22 mouse cellular contexts compared by ENCODE assay signal in the genomic region with DNA sequence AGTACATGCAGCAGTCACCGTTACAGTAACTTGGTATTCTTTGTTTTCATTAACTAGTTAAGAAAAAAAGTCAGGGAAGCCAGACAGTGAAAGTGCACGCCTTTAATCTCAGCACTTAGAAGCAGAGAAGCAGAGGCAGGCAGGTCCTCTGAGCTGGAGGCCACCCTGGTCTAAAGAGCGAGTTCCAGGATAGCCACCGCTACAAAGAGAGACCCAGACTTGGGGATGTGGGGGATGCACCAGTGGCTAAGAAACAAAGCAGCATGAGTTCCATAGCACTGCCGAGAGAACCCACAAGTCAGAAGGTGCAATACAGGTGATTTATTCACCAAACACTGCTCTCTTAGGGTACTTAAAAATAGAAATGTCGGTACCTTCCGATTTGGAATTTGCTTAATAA. TPM values are rescaled to one million over a fixed set of nuclear protein-coding genes. Genes with fewer than 3 reads are reported as not detected.
A peak's percentile ranks its signal among the peaks of the same experiment; 100 is the strongest.
DNase-seq lines count a peak whose midpoint lies in the region; ATAC-seq lines count a peak whose summit lies in the region.
"Had no signal": no experiment of that assay in that cellular context is flagged by ENCODE, and none has a peak within 500 bp of the region (broad histone marks: within the 10 kb centered on the region; RNA-seq: fewer than 3 reads in every experiment).

No protein-coding gene starts in this region.

- H3K9ac ChIP-seq in midbrain, embryonic 11.5 days (ENCODE audit: low read length), result no peak overlapping the region
- H3K9ac ChIP-seq in midbrain, embryonic 16.5 days (ENCODE audit: low read depth, low read length), result no peak overlapping the region

- ATAC-seq in midbrain, embryonic 11.5 days (ENCODE audit: low FRiP score), result no peak
- ATAC-seq in midbrain, embryonic 16.5 days, result no peak
- ATAC-seq: activated CD4-positive, CD25-positive, alpha-beta regulatory T cell, adult 4 months; CD4-positive, CD25-positive, alpha-beta regulatory T cell, adult 4 months; Patski had no signal

- intact Hi-C loops in heart, postnatal 25 days (cut with DNase I), result no loop called here
- intact Hi-C loops in heart, postnatal 10 days (cut with DNase I), result no loop called here

- no peak overlapping the region for H3K4me3 ChIP-seq in heart, embryonic 10.5 days
- H3K4me3 ChIP-seq in midbrain, embryonic 11.5 days (ENCODE audit: low read depth, low read length), result no peak overlapping the region
- H3K4me3 ChIP-seq in midbrain, embryonic 16.5 days (ENCODE audit: low read depth, low read length), result no peak overlapping the region

- H3K4me1 ChIP-seq in heart, embryonic 10.5 days, result 0 out of 2 replicates have a peak, but pooled peaks cover 7% of the 10 kb centered on the region
- H3K4me1 ChIP-seq in midbrain, embryonic 11.5 days (ENCODE audit: control insufficient read depth, insufficient read depth, low read length), result no peaks in the 10 kb centered on the region
- H3K4me1 ChIP-seq in midbrain, embryonic 16.5 days (ENCODE audit: control insufficient read depth, insufficient read depth, low read length), result no peaks in the 10 kb centered on the region

- DNase-seq in gastrocnemius, postnatal 25 days, result peak; percentile 2
- no peak for DNase-seq in gastrocnemius, postnatal 4 days (ENCODE audit: low spot score in 2 of 2)
- peak; percentile 71 for DNase-seq in heart, adult 11 months
- no peak for DNase-seq in heart, postnatal 25 days (ENCODE audit: low spot score)
- DNase-seq in heart, embryonic 10.5 days (ENCODE audit: low spot score), result peak; percentile 53
- no peak for DNase-seq in heart, postnatal 10 days
- DNase-seq in midbrain, embryonic 11.5 days (ENCODE audit: low spot score, missing footprints), result peak; percentile 39
- DNase-seq: adrenal gland, adult 2 months; adrenal gland, adult 8-10 months; adrenal gland, postnatal 10 days; adrenal gland, postnatal 14 days; adrenal gland, postnatal 25 days; adrenal gland, postnatal 36 days; B cell, adult 2 months; cerebellum, adult 11 months; cerebellum, adult 11-12 months had no signal

- H3K36me3 ChIP-seq in heart, embryonic 10.5 days, result peaks cover 79% of the 10 kb centered on the region
- H3K36me3 ChIP-seq in midbrain, embryonic 11.5 days (ENCODE audit: control insufficient read depth, insufficient read depth, low read length), result peaks cover 25% of the 10 kb centered on the region
- H3K36me3 ChIP-seq in midbrain, embryonic 16.5 days (ENCODE audit: control insufficient read depth, insufficient read depth, low read length), result peaks cover 18% of the 10 kb centered on the region

- no peak overlapping the region for H3K4me2 ChIP-seq in midbrain, embryonic 11.5 days
- no peak overlapping the region for H3K4me2 ChIP-seq in midbrain, embryonic 16.5 days (ENCODE audit: low read length)

- no peaks in the 10 kb centered on the region for H3K27me3 ChIP-seq in heart, embryonic 10.5 days (ENCODE audit: insufficient read depth, poor library complexity, severe bottlenecking)
- H3K27me3 ChIP-seq in midbrain, embryonic 11.5 days (ENCODE audit: control insufficient read depth, insufficient read depth, low read length), result no peaks in the 10 kb centered on the region
- H3K27me3 ChIP-seq in midbrain, embryonic 16.5 days (ENCODE audit: control insufficient read depth, insufficient read depth, low read depth, low read length), result no peaks in the 10 kb centered on the region
- H3K27me3 ChIP-seq: CH12.LX, Patski had no signal

- no peak overlapping the region for H3K27ac ChIP-seq in heart, embryonic 10.5 days
- no peak overlapping the region for H3K27ac ChIP-seq in midbrain, embryonic 11.5 days (ENCODE audit: low read depth, low read length)
- H3K27ac ChIP-seq in midbrain, embryonic 16.5 days (ENCODE audit: low read length), result no peak overlapping the region

- 89% methylated on average over 7 of the region's 7 CpGs for WGBS in heart, embryonic 10.5 days
- 94% methylated on average over 7 of the region's 7 CpGs for WGBS in midbrain, embryonic 11.5 days
- WGBS in midbrain, embryonic 16.5 days, result 96% methylated on average over 7 of the region's 7 CpGs

- no peaks in the 10 kb centered on the region for H3K9me3 ChIP-seq in heart, embryonic 10.5 days
- H3K9me3 ChIP-seq in midbrain, embryonic 11.5 days (ENCODE audit: control insufficient read depth, low read length), result no peaks in the 10 kb centered on the region
- no peaks in the 10 kb centered on the region for H3K9me3 ChIP-seq in midbrain, embryonic 16.5 days (replicated peaks; ENCODE audit: control insufficient read depth, low read length, poor library complexity, severe bottlenecking)
- H3K9me3 ChIP-seq: G1E had no signal

RNA-seq across cellular contexts. Expression of gene Iah1, which starts 16.8 kb away (rescaled TPM):
- total RNA-seq in gastrocnemius, postnatal 25 days (2021), result 10 to 100 TPM in 1 of 2 experiments, 1 to 10 TPM in 1; 3.7 to 10.9 TPM
- total RNA-seq in gastrocnemius, postnatal 4 days (2021), result 10 to 100 TPM; 14.6 to 17.2 TPM
- 10 to 100 TPM; 12.6 to 15.7 TPM for total RNA-seq in heart, postnatal 25 days (2021)
- 38.9 and 40.8 TPM in 2 replicates for polyA plus RNA-seq in heart, embryonic 10.5 days (2016; fragmentation: Nextera tagmentation; extraction: Ambion mirVana)
- total RNA-seq in heart, postnatal 10 days (2021), result 10 to 100 TPM; 26.7 to 28.0 TPM
- polyA plus RNA-seq in midbrain, embryonic 11.5 days (2014; fragmentation: Nextera tagmentation; extraction: Ambion mirVana), result 49.5 and 50.8 TPM in 2 replicates
- 29.2 and 32.5 TPM in 2 replicates for polyA plus RNA-seq in midbrain, embryonic 16.5 days (2015; fragmentation: Nextera tagmentation; extraction: Ambion mirVana)

RNA-seq across cellular contexts. Expression of gene Adam17, which starts 40.4 kb away (rescaled TPM):
- 10 to 100 TPM; 20.9 to 21.3 TPM for total RNA-seq in gastrocnemius, postnatal 25 days (2021)
- 10 to 100 TPM; 38.3 to 40.5 TPM for total RNA-seq in gastrocnemius, postnatal 4 days (2021)
- 10 to 100 TPM; 48.9 to 58.5 TPM for total RNA-seq in heart, postnatal 25 days (2021)
- polyA plus RNA-seq in heart, embryonic 10.5 days (2016; fragmentation: Nextera tagmentation; extraction: Ambion mirVana), result 36.3 and 38.4 TPM in 2 replicates
- total RNA-seq in heart, postnatal 10 days (2021), result 10 to 100 TPM; 49.9 to 59.8 TPM
- 38.8 and 39.9 TPM in 2 replicates for polyA plus RNA-seq in midbrain, embryonic 11.5 days (2014; fragmentation: Nextera tagmentation; extraction: Ambion mirVana)
- polyA plus RNA-seq in midbrain, embryonic 16.5 days (2015; fragmentation: Nextera tagmentation; extraction: Ambion mirVana), result 16.0 and 17.8 TPM in 2 replicates

RNA-seq across cellular contexts. Expression of gene Itgb1bp1, which starts 46.9 kb away (rescaled TPM):
- total RNA-seq in gastrocnemius, postnatal 25 days (2021), result 10 to 100 TPM; 34.8 to 37.9 TPM
- 10 to 100 TPM; 37.0 to 37.3 TPM for total RNA-seq in gastrocnemius, postnatal 4 days (2021)
- total RNA-seq in heart, postnatal 25 days (2021), result 10 to 100 TPM; 40.9 to 49.7 TPM
- polyA plus RNA-seq in heart, embryonic 10.5 days (2016; fragmentation: Nextera tagmentation; extraction: Ambion mirVana), result 39.5 and 40.8 TPM in 2 replicates
- 10 to 100 TPM; 39.6 to 42.4 TPM for total RNA-seq in heart, postnatal 10 days (2021)
- 42.6 and 42.9 TPM in 2 replicates for polyA plus RNA-seq in midbrain, embryonic 11.5 days (2014; fragmentation: Nextera tagmentation; extraction: Ambion mirVana)
- polyA plus RNA-seq in midbrain, embryonic 16.5 days (2015; fragmentation: Nextera tagmentation; extraction: Ambion mirVana), result 32.4 and 35.0 TPM in 2 replicates

RNA-seq across cellular contexts. Expression of gene Cpsf3, which starts 47.8 kb away (rescaled TPM):
- total RNA-seq in gastrocnemius, postnatal 25 days (2021), result 10 to 100 TPM; 19.0 to 20.1 TPM
- 10 to 100 TPM; 38.9 to 43.3 TPM for total RNA-seq in gastrocnemius, postnatal 4 days (2021)
- 10 to 100 TPM; 33.8 to 34.5 TPM for total RNA-seq in heart, postnatal 25 days (2021)
- polyA plus RNA-seq in heart, embryonic 10.5 days (2016; fragmentation: Nextera tagmentation; extraction: Ambion mirVana), result 91.9 and 106 TPM in 2 replicates
- total RNA-seq in heart, postnatal 10 days (2021), result 10 to 100 TPM; 42.9 to 46.0 TPM
- polyA plus RNA-seq in midbrain, embryonic 11.5 days (2014; fragmentation: Nextera tagmentation; extraction: Ambion mirVana), result 138 and 145 TPM in 2 replicates
- 89.5 and 91.3 TPM in 2 replicates for polyA plus RNA-seq in midbrain, embryonic 16.5 days (2015; fragmentation: Nextera tagmentation; extraction: Ambion mirVana)

Comparison
In these comparisons a context has a peak if more than half of its experiments do, and no peak if none do; other contexts are left out.
1. DNase-seq: peak in gastrocnemius, postnatal 25 days (single experiment), heart, adult 11 months (single experiment), heart, embryonic 10.5 days (single experiment) and midbrain, embryonic 11.5 days (single experiment); none in gastrocnemius, postnatal 4 days (0 of 2), heart, postnatal 25 days (single experiment) and heart, postnatal 10 days (0 of 2).